Mouse (Mus musculus) lung, postnatal 0 days (tissue): Measurements from ENCODE around the gene Ahctf1.

Source experiments
- CTCF ChIP-seq: IDR thresholded peaks from 2 replicates; pipeline ENCODE4 v1.5.1; 2016; ENCODE audit warnings: antibody characterized with exemption, mild to moderate bottlenecking
- EP300 ChIP-seq: IDR thresholded peaks from 2 replicates; pipeline ENCODE4 v1.6.1; 2016; ENCODE audit warnings: antibody characterized with exemption, mild to moderate bottlenecking, control low read depth

DNA sequence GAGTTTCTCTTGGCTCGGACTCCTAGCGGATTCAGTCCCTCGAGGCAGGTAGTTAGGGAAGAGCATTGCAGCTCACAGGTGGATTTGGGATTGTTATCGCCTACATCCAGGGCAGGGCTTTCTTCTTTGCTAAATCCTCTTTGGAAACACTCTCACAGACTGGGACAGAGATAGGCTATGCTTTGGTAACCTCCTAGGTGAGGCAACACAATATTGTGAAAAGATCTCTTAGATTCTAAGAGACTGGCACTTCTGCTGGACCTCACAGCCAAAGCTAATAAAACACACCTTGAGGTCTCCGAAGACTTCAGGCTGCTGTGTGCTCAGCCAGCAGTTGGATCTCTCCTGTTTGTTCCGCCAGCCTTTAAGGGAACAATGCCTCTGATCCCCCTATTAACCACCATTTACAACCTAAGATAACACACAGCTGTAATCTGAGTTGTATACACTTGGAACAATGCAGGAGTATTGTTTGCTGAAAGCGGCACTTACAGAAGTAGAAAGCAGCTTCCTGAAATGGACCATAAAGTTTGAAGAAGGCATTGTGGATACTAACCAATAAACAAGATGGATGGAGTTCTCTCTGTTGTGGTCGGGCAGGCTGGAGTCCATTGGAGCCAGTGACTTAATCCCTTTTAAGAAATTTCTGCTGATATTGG lies 80.5 kb downstream of the Ahctf1 start:
- TF ChIP-seq CTCF (no peak), EP300 (no peak)
